Mouse (Mus musculus): Measurements from ENCODE around the gene Spice1.

- TF ChIP-seq CTCF (IDR thresholded peaks at IDR 0.05; ENCODE audit: low read depth, low read length) (no peak), TAL1 (conservative IDR thresholded peaks at IDR 0.05; ENCODE audit: low read depth, low read length) (no peak), POLR2AphosphoS5 (IDR thresholded peaks at IDR 0.05; ENCODE audit: insufficient replicate concordance, low read depth, low read length) (no peak), GATA2 (IDR thresholded peaks at IDR 0.05; ENCODE audit: borderline replicate concordance, low read depth, low read length) (no peak), GATA1 (IDR thresholded peaks at IDR 0.05; ENCODE audit: borderline replicate concordance, low read length) (no peak)
These were observed 18.3 kb upstream of the Spice1 start for GRCm38 (mm10) chr16:44328644-44329043.

Measured in G1E (cell line).